Mouse (Mus musculus) ovary, postnatal 10 days (tissue): ENCODE measurements around the gene Nfkbiz.

Source experiments
- DNase-seq: peaks from one replicate; pipeline ENCODE4 v3.0.0; 2022; ENCODE audit warnings: low spot score

Nfkbiz gene

GRCm38 (mm10) chr16:55804799-55805198 is 33.9 kb downstream of the Nfkbiz start:
- DNase-seq: no peak

DNA sequence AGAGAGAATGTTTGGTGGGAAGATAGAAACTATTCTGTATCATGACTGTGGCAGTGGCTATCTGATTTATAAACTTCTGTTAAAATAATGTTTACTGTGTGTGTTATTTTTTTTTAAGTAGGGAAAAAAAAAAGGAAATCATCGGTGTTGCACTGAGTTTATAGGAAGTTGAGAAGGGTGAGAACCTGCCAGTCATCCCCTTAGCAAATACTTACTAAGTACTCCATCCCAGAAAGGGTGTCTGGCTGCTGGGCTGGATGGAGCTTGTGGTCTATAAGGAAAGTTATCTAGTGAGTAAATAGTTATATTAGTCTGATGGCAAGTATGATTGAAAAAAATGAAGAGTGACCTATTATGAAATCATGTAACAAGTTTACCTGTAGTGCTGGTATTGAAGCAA is 37.1 kb downstream of the Nfkbiz start:
- no peak for DNase-seq

- no peak for DNase-seq
These were observed 39.9 kb downstream of the Nfkbiz start for GRCm38 (mm10) chr16:55798845-55799244.

- no peak for DNase-seq
These were observed 48.4 kb downstream of the Nfkbiz start for GRCm38 (mm10) chr16:55790326-55790725.

DNA sequence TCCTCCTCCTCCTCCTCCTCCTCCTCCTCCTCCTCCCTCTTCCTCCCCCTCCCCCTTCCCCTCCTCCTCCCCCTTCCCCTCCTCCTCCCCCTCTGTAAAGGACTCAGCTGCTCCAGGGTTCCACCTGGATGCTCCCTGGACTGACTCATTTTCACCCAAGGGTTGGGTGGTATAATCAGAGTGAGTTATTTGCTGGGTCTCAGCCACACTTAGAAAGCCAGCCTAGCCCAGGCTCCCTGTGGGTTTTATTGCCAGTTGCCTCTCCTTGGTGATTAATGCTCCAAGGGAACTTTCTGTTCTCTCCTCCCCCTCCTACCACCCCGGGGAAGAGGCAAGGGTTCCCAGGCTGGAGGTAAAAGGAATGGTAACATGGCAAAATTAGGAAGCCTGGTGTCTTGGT is 49.4 kb downstream of the Nfkbiz start:
- no peak for DNase-seq

DNA sequence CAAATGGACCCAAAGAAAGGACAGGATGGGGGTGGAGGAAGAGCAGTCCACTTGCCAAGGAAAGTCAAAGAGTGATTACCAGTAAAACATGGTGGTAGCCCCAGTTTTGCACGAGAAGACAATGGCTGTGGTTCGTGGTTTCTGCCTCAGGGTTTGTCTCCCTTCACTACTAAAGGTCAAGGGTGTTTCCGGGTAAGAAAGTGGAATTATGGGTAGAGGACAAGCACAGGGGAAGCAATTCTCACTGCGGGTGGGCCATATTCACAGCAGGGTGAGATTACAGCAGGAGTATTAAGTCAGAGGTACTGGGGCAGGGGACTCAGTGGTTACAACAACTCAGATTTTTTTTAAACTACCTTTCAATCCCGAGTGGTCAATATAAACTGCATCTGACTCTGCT is 50.0 kb downstream of the Nfkbiz start:
- DNase-seq: no peak

DNA sequence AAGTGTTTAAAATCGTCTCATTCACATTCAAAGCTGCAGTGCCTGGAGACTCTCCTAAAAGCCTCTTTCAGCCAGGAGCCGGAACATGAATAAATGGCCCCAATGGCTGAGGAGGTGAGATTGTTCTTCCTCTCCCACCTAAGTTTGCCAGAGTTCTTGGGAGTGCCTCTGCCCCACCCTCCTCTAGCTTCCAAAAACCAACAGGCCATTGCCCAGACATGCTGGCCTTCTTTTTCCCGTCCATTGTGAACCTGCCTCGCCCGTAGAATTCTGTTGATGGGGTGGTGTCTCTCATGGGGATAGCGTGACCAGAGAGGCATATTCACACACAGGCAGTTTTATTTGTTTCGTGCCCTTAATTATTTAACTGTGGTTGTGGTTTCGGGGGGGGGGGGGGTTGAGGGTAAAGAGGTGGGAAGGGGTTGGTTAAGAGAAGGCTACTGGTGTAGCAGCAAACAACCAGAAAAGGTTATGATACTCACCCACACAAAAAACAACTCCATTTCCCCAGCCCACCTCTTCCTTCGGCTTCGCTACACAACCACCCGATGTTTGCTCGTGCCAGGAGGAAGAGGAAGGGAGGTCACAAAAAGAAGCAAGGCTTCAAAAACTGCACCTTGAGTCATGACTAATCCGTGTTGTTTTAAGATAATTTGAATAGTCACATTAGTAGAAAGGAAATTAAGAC is 51.2 kb downstream of the Nfkbiz start:
- DNase-seq: no peak

DNA sequence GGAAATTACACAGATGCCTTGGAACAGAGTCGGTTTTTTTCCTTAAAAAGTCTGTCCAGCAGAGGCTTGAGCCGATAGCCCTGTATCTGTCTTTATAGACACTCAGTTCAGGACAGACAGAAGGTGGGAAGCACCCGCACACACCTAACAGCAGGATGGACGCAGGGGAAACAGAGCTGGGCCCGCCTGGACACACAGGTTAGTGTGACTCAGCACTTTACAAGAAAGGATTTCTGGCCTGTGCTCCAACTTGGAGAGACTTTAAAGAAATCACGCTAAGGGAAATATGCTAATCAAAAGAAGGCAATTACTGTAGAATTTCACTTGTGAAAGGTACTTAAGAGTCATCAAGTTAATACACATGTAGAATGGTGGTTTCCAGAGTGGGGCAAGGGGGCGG is 54.3 kb downstream of the Nfkbiz start:
- DNase-seq: no peak

DNA sequence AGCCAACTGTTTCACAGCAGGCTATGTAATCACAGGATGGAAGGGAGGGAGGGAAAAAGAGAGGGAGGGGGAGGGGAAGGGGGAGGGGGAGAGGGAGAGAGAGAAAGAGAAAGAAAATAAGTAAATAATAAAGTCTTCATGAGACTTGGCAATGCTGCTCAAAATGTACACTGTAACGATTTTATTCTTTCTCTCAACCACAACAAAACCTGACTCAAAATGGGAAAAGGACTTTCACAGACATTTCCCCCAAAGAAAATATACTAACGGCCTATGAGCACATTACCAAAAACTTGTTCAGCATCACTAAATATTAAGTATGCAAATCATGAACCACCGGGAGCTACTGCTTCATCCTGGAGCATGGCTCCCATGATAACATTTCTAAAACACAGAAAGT is 54.8 kb downstream of the Nfkbiz start:
- no peak for DNase-seq

DNA sequence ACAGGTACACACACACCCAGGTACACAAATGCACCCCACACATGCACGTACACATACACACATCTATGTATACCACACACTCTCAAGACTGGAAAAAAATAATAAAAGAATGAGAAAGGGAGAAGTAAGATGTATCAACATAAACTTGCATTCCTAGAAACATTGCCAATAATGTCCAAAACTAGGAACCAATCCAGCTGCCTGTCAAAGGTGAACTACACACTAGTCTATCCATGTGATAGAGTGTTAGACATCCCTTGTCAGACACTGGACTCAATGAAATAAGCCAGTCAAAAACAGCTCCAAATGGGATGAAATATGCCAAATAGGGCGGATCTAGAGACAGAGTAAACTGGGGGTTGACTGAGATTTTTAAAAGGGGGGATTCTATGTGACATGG is 55.8 kb downstream of the Nfkbiz start:
- DNase-seq: no peak

GRCm38 (mm10) chr16:55781809-55782208 is 56.9 kb downstream of the Nfkbiz start:
- DNase-seq: no peak

- no peak for DNase-seq
These were observed 57.6 kb downstream of the Nfkbiz start for GRCm38 (mm10) chr16:55780958-55781558.

DNA sequence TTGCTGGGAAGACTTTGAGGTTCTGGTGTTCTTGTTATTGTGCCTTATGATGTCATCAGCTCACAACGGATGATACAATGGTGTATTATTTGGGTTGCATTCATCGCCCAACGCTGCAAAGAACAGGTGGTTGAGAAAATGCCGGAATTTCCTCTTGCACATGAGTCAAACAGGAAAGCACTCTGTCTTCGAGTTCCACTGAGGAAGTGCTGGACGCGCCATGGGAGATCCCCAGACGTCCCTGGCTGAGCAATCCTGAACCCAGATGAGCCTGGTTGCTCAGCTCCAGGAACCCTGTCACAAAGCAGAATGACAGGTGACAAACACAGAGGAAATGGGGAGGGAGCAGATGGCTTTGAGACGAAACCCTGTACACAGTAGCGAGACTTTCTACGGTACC is 62.4 kb downstream of the Nfkbiz start:
- no peak for DNase-seq

GRCm38 (mm10) chr16:55770247-55770646 is 68.5 kb downstream of the Nfkbiz start:
- no peak for DNase-seq
